Mouse (Mus musculus): ENCODE results near the gene Mrm3. TPM values are rescaled to one million over a fixed set of nuclear protein-coding genes. Genes with fewer than 3 reads are reported as not detected.
A peak's percentile ranks its signal among the peaks of the same experiment; 100 is the strongest.

The Mrm3 gene
- polyA plus RNA-seq, 1 experiment from 2014 or later, result 29.6 TPM

- Histone ChIP-seq H3K36me3 (peaks cover 14% of the 10 kb centered on the region), H3K9me3 (no peaks in the 10 kb centered on the region), H3K4me2 (replicated peaks) (peak overlapping the region; percentile 75), H3K9ac (peak overlapping the region; percentile 94), H3K27ac (peak overlapping the region; percentile 90), H3K4me1 (replicated peaks) (peaks cover 11% of the 10 kb centered on the region; the same call in 1 of the 2 replicates), H3K4me3 (replicated peaks) (peak overlapping the region; percentile 84), H3K27me3 (replicated peaks) (no peaks in the 10 kb centered on the region)
- ATAC-seq, result peak; percentile 4
- 2% methylated on average over 33 of the region's 33 CpGs for WGBS
These were observed 26.7 kb upstream of the Mrm3 start for GRCm38 (mm10) chr11:76216681-76217389.

- ATAC-seq, result peak; percentile 98
- peaks cover 9% of the 10 kb centered on the region for H3K36me3 ChIP-seq
- H3K4me2 ChIP-seq (replicated peaks), result peak within 1 kb of the TSS; percentile 75
- under 1% methylated on average over 35 of the region's 35 CpGs for WGBS
- H3K9me3 ChIP-seq, result no peaks in the 10 kb centered on the region
- H3K4me1 ChIP-seq (replicated peaks), result peaks cover 11% of the 10 kb centered on the region; the same call in 1 of the 2 replicates
- H3K27me3 ChIP-seq (replicated peaks), result no peaks in the 10 kb centered on the region
- peak within 1 kb of the TSS; percentile 84 for H3K4me3 ChIP-seq (replicated peaks)
- peak within 1 kb of the TSS; percentile 94 for H3K9ac ChIP-seq
- H3K27ac ChIP-seq, result peak within 1 kb of the TSS; percentile 90
These were observed 26.1 kb upstream of the Mrm3 start, which contains the start of the genes Dbil5 and Gemin4 for GRCm38 (mm10) chr11:76217390-76217800. Dbil5 (plus strand) TSS chr11:76217608. Gemin4 (minus strand) TSS chr11:76217664.

- Histone ChIP-seq H3K27me3 (replicated peaks) (no peaks in the 10 kb centered on the region), H3K9me3 (no peaks in the 10 kb centered on the region), H3K9ac (no peak overlapping the region), H3K4me1 (replicated peaks) (no peaks in the 10 kb centered on the region), H3K27ac (no peak overlapping the region), H3K4me2 (replicated peaks) (no peak overlapping the region), H3K4me3 (replicated peaks) (no peak overlapping the region), H3K36me3 (peaks cover 13% of the 10 kb centered on the region)
- WGBS, result 94% methylated on average over 5 of the region's 5 CpGs
- ATAC-seq, result no peak
These were observed 18.9 kb upstream of the Mrm3 start for GRCm38 (mm10) chr11:76224631-76225030.

- no peaks in the 10 kb centered on the region for H3K27me3 ChIP-seq (replicated peaks)
- no peak overlapping the region for H3K4me2 ChIP-seq (replicated peaks)
- no peaks in the 10 kb centered on the region for H3K9me3 ChIP-seq
- peaks cover 13% of the 10 kb centered on the region for H3K36me3 ChIP-seq
- H3K9ac ChIP-seq, result no peak overlapping the region
- ATAC-seq, result no peak
- H3K27ac ChIP-seq, result no peak overlapping the region
- no peaks in the 10 kb centered on the region for H3K4me1 ChIP-seq (replicated peaks)
- no peak overlapping the region for H3K4me3 ChIP-seq (replicated peaks)
These were observed 18.5 kb upstream of the Mrm3 start for GRCm38 (mm10) chr11:76225051-76225450.

- no peaks in the 10 kb centered on the region for H3K27me3 ChIP-seq (replicated peaks)
- no peak for ATAC-seq
- H3K4me2 ChIP-seq (replicated peaks), result no peak overlapping the region
- peaks cover 33% of the 10 kb centered on the region; the same call in 1 of the 2 replicates for H3K36me3 ChIP-seq
- H3K4me1 ChIP-seq (replicated peaks), result no peaks in the 10 kb centered on the region
- no peak overlapping the region for H3K27ac ChIP-seq
- no peaks in the 10 kb centered on the region for H3K9me3 ChIP-seq
- WGBS, result 90% methylated on average over 3 of the region's 3 CpGs
- no peak overlapping the region for H3K4me3 ChIP-seq (replicated peaks)
- no peak overlapping the region for H3K9ac ChIP-seq
These were observed 7.4 kb upstream of the Mrm3 start for GRCm38 (mm10) chr11:76236136-76236535.

- H3K36me3 ChIP-seq, result peaks cover 13% of the 10 kb centered on the region; the same call in 1 of the 2 replicates
- no peak overlapping the region for H3K9ac ChIP-seq
- H3K4me2 ChIP-seq (replicated peaks), result no peak overlapping the region
- ATAC-seq, result no peak
- WGBS, result 94% methylated on average over 2 of the region's 2 CpGs
- H3K27me3 ChIP-seq (replicated peaks), result no peaks in the 10 kb centered on the region
- H3K9me3 ChIP-seq, result no peaks in the 10 kb centered on the region
- no peak overlapping the region for H3K27ac ChIP-seq
- H3K4me1 ChIP-seq (replicated peaks), result peaks cover 11% of the 10 kb centered on the region
- H3K4me3 ChIP-seq (replicated peaks), result no peak overlapping the region
These were observed 3.8 kb upstream of the Mrm3 start for GRCm38 (mm10) chr11:76239750-76240149.

- Histone ChIP-seq H3K27ac (peak overlapping the region; percentile 44; the same call in 1 of the 2 replicates), H3K4me1 (replicated peaks) (peaks cover 15% of the 10 kb centered on the region), H3K9me3 (no peaks in the 10 kb centered on the region), H3K4me2 (replicated peaks) (peak overlapping the region; percentile 77), H3K36me3 (peaks cover 4% of the 10 kb centered on the region; the same call in 1 of the 2 replicates), H3K27me3 (replicated peaks) (no peaks in the 10 kb centered on the region), H3K4me3 (replicated peaks) (peak overlapping the region; percentile 90), H3K9ac (peak overlapping the region; percentile 81)
- ATAC-seq, result peak; percentile 66
- WGBS, result 1% methylated on average over 34 of the region's 34 CpGs
These were observed 464 bp downstream of the Mrm3 start for GRCm38 (mm10) chr11:76243811-76244546.

GRCm38 (mm10) chr11:76246439-76246838 lies 2.9 kb downstream of the Mrm3 start:
- Histone ChIP-seq H3K27ac (no peak overlapping the region), H3K9me3 (no peaks in the 10 kb centered on the region), H3K4me3 (replicated peaks) (no peak overlapping the region), H3K36me3 (peaks cover 22% of the 10 kb centered on the region), H3K4me2 (replicated peaks) (no peak overlapping the region), H3K4me1 (replicated peaks) (peaks cover 14% of the 10 kb centered on the region), H3K9ac (no peak overlapping the region), H3K27me3 (replicated peaks) (no peaks in the 10 kb centered on the region)
- ATAC-seq, result no peak

GRCm38 (mm10) chr11:76247239-76247638 lies 3.7 kb downstream of the Mrm3 start:
- Histone ChIP-seq H3K27ac (no peak overlapping the region), H3K9me3 (no peaks in the 10 kb centered on the region), H3K4me3 (replicated peaks) (no peak overlapping the region), H3K4me2 (replicated peaks) (no peak overlapping the region), H3K27me3 (replicated peaks) (no peaks in the 10 kb centered on the region), H3K36me3 (peaks cover 22% of the 10 kb centered on the region), H3K4me1 (replicated peaks) (peaks cover 12% of the 10 kb centered on the region), H3K9ac (no peak overlapping the region)
- ATAC-seq, result no peak
- 39% methylated on average over 2 of the region's 2 CpGs for WGBS

GRCm38 (mm10) chr11:76252036-76252435 lies 8.5 kb downstream of the Mrm3 start:
- WGBS, result 60% methylated on average over 3 of the region's 3 CpGs
- Histone ChIP-seq H3K9ac (no peak overlapping the region), H3K27ac (no peak overlapping the region), H3K4me1 (replicated peaks) (no peaks in the 10 kb centered on the region), H3K9me3 (no peaks in the 10 kb centered on the region), H3K4me2 (replicated peaks) (no peak overlapping the region), H3K27me3 (replicated peaks) (no peaks in the 10 kb centered on the region), H3K36me3 (peaks cover 24% of the 10 kb centered on the region), H3K4me3 (replicated peaks) (no peak overlapping the region)
- ATAC-seq, result no peak

GRCm38 (mm10) chr11:76253145-76253917 lies 9.8 kb downstream of the Mrm3 start:
- Histone ChIP-seq H3K4me1 (replicated peaks) (no peaks in the 10 kb centered on the region), H3K27me3 (replicated peaks) (no peaks in the 10 kb centered on the region), H3K4me2 (replicated peaks) (no peak overlapping the region), H3K4me3 (replicated peaks) (no peak overlapping the region), H3K36me3 (peaks cover 24% of the 10 kb centered on the region), H3K27ac (no peak overlapping the region), H3K9me3 (no peaks in the 10 kb centered on the region), H3K9ac (no peak overlapping the region)
- 44% methylated on average over 5 of the region's 5 CpGs for WGBS
- ATAC-seq, result peak; percentile 90

- 68% methylated on average over 4 of the region's 4 CpGs for WGBS
- Histone ChIP-seq H3K9me3 (no peaks in the 10 kb centered on the region), H3K27me3 (replicated peaks) (no peaks in the 10 kb centered on the region), H3K4me2 (replicated peaks) (no peak overlapping the region), H3K36me3 (peaks cover 21% of the 10 kb centered on the region), H3K4me3 (replicated peaks) (no peak overlapping the region), H3K9ac (no peak overlapping the region), H3K27ac (no peak overlapping the region), H3K4me1 (replicated peaks) (no peaks in the 10 kb centered on the region)
- peak; percentile 52 for ATAC-seq
These were observed 10.4 kb downstream of the Mrm3 start for GRCm38 (mm10) chr11:76253918-76254264.
